Mouse (Mus musculus): ENCODE results near the gene Ltbp1.

Ltbp1 gene

DNA sequence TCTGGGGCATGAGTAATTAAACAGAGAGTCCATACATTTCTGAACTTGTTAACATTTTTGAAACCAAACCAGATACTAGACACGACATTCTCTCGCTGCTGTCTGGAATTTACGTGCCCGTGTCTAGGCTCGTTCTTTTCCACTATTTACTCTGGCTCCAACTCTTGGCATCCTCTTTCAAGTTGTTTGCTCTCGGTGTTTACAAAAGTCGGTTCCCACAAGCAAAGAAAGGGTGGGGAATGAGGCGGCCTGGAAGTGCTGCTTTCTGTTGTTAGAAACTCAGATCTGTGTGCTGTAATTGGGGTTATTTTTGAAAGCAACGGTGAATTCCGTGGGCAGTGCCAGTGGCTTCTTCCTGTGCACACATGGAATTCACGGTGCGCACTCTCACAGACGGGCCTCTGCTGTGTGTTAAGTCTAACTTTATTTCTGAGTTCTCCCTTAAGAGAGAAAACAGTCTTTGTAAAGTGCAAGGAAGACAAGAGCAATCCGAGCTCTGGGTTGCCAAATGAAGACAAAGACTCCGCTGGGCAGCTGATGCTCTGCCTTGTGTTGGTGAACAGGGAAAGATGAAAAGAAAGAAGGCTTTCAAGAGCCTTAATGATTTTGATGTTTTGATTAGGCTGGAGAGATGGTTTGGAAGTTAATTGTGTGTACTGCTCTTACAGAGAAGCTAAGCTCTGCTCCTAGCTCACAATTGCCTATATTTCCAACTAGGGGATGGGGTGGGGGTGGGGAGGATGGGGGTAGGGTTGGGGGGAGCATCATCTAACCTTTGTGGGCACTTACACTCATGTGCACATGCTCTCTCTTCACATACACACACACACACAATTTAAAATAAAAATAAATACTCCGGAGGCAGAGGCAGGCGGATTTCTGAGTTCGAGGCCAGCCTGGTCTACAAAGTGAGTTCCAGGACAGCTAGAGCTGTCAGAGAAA, 302.0 kb downstream of the Ltbp1 start:
- DNase-seq: no peak

DNA sequence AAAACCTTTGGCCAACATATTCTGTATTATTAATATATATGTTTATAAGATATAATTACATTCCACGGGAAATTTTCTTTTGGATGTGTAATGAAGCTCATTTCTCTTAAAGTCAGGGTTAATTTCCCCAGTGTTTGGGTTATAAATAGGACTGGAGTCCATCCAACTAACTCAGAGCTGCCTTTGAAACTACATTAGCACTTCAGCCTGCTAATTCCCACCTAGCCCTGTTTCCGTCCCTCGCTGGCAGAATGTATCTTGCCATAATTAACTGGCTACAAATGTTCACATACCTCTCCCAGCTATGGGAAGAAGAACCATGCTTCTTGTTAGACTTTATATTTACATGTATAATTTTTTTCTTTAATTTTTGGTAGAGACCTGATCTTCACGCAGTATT, 311.7 kb downstream of the Ltbp1 start:
- DNase-seq: no peak

DNA sequence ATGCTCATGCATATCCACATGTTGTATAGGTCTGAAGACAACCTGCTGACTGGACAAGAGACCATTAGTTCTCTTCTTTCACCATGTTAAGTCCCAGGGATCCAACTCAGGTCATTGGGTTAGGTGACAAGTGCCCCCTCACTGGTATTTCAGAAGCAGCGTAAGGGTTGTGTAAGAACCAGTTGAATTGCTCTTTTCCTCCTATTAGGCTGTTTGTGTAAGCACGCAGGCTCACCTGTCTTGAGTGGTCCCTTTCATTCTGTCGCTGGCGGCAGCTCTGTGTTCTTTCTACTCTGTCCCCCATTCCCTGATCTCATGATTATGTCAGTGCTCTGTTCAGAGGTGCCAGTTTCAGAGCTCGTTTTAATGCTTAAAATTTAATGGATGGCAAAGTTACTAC, 317.9 kb downstream of the Ltbp1 start:
- DNase-seq: no peak

DNA sequence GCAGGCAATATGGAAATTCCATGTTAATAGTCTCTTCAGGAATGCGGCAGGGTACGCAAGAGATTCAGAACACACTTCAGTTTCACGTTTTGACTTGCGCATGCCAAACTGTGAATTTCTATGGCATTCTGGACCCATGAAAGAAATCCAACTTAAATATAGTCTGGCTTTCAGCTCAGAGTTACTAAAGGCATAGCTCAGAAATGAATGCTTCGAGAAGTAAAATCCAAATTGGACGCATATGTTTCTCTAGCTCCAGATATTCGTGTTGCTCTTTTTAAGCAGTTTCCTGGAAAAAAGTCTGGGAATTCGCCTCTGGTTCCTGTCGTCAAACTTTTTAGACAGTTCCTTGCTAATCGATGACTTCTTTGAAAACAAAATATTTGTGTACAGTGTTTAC, 318.4 kb downstream of the Ltbp1 start:
- DNase-seq: no peak

- no peak for DNase-seq
These were observed 322.8 kb downstream of the Ltbp1 start for GRCm38 (mm10) chr17:75328102-75328639.

DNA sequence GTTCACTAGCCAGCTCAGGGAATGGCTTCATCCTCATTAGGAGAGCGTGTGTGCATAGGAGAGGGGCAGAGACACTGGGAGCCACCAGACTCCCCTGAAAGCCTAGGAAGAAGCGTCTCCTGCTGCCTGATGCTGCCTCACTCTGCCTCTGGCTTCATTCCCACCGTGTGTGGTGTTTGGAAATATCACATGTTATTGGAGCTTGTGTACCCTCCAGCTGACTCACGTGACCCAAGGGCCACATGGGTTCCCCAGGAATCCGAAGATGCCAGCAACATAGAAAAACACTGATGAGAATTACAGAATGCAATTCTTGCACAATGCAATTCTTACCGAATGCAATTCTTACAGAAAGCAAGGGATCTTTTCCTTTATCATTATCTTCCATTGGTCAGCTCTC, 325.0 kb downstream of the Ltbp1 start:
- no peak for DNase-seq

GRCm38 (mm10) chr17:75331421-75331951, 326.1 kb downstream of the Ltbp1 start:
- DNase-seq: no peak

- DNase-seq: no peak
These were observed 326.9 kb downstream of the Ltbp1 start for GRCm38 (mm10) chr17:75332289-75332688.

DNA sequence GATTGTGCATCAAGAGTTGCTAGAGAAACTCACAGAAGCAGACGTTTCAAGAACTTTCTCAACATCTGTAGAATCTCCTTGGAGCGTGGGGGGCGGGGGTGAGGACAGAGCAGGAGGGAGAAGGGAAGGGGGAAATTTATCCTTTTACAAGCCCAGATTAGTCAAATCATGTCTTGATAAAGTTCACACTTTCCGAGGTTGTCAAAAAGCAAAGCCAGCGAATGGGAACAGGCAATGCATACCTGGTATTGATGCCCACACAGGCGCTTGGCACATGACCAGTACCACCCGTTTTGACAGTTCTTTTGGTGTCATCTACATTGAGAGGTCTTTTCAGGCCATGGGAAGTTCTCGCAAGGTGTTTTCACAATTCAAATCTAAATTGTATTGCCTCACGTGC, 327.6 kb downstream of the Ltbp1 start:
- DNase-seq: no peak

GRCm38 (mm10) chr17:75333759-75334158, 328.4 kb downstream of the Ltbp1 start:
- DNase-seq: no peak

DNA sequence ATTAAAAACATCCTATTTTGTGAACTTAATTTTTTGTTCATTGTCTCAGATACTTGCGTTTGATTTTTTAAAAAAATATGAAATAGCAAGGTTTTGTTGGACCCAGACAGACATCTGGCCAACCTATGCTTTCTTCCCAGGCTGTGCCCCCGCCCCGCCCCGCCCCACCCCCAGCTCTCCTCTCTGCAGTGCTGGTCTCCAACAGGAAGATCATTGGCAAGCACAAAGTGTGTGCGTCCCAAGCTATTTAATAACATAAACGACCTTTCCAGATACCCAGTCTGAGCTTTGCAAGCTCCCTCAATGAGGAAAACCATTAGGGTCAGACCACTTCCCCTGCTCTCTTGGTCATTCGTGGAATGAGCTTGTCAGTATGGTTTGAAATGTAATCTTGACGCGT, 330.3 kb downstream of the Ltbp1 start:
- no peak for DNase-seq

GRCm38 (mm10) chr17:75341227-75341626, 335.9 kb downstream of the Ltbp1 start:
- DNase-seq: no peak

DNA sequence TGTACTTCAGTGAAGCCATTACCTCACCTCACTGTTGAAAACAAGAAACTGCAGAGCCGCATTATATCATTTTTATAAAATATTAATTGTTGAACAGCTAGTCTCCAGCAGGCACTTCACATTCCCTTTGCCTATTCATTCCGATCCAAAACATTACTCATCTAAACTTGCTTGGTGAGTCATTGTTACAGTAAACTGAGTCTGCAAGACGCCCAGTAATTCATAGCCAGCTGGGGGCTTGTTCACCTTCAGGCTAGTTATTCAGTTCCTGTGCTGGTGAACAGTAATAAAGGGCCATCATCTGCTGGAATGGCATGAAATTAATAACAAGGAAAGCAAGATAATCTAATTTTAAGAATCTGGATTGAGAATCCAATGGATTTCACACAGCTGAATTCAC, 339.7 kb downstream of the Ltbp1 start:
- no peak for DNase-seq

DNA sequence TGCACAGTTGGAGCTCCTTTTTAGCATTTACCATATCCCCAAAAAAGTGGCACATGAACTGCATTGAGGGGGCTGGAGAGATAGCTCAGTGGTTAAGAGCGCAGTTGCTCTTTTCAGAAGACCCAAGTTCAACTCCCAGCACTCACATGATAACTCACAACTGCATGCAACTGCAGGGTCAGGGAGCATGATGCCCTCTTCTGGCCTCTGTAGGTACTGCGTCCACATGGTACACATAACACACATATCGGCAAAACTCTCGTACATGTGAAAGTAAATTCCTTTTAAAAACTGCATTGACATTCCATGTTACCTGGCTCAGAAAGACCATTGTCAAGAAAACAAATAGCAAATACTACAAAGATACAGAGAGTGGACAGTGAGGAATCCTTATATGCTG, 342.0 kb downstream of the Ltbp1 start:
- DNase-seq: no peak

DNA sequence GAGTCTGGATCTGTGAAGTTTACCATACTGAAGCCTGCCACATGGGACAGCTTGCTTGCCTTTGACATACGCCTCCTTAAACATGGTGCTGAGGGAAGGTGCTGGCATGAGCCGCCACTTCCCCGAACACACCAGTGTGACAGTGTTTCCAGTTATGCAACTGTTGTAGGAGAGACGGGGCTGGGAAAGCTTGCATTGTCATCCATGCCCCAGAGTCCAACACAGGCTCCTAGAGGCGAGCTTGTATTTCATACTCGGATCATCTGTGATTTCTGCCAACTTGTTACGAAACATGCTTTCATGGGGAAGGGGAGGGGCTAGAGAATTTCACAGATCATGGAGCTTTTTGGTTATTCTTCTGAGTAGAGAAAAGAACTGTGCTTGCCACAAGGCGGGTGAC, 343.7 kb downstream of the Ltbp1 start:
- DNase-seq: no peak

DNA sequence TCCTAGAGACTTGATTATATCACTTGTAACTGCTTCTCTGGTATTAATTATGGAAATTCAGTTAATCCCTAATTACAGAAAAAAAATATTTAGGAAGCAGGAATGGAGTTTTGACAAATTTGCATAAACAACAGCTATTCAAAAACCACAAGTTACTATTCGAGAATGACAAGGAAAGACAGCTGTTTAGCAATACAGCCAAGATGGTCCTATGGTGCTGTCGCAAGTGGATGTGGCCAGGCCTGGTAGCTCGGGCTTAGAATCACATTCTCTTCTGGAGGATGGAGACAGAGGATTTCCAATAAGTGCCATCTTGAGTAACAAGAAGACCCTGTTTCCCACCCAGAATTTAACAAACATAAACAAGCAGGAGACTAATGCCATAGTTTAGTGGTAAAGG, 344.2 kb downstream of the Ltbp1 start:
- DNase-seq: no peak

DNA sequence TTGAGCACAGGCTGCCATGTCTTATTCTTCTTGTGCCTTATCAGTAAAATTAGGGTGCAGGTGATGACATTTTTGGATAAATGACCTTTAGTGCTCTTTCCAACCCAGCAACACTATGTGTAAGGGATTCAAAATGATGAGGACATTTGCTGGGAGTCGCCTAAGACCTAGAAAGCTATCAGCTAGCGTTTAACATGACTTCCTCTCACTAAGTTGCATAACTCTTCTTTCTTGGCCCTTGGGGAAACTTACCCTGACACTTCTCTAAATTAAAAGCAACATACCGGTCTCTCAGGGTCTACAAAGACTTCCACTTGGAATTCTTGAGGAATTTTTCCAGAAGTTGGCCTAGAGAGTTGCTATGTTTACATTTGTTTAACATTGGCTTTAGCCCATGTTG, 348.0 kb downstream of the Ltbp1 start:
- DNase-seq: no peak

DNA sequence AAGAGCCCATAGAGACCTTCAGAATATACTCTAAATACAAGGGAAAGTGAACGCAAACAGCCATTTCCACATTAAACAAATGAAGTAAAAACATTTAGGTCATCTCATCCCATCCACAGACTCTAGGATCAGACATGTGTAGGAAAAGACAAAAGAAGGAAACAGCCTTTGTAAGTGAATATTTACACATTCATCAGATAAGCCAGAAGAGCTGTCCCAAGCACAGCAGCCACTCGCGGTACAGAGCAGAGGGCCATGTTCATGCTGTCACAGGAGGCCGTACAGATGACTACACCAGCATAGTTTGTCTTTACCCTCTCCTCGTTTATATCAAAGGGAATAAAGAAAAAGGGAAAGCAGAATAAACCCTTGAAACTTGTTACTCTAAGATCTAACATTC, 350.1 kb downstream of the Ltbp1 start:
- DNase-seq: no peak

DNA sequence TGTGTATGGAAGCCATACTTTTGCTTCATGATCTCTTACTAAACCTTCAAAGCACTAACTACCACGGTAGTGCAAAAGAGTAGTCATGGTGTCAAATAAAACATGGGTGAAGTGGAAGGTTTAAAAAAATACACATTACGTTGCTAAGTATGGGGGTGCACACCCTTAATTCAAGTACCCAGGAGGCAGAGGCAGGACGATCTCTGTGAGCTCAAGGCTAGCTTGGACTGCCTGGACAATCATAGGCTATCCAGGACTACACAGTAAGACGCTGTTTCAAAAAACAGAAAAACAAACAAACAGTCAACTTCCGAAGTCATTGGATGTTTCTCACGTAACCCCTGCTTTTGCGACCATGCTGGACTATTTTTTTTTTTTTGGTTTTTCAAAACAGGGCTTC, 354.7 kb downstream of the Ltbp1 start:
- DNase-seq: no peak

DNA sequence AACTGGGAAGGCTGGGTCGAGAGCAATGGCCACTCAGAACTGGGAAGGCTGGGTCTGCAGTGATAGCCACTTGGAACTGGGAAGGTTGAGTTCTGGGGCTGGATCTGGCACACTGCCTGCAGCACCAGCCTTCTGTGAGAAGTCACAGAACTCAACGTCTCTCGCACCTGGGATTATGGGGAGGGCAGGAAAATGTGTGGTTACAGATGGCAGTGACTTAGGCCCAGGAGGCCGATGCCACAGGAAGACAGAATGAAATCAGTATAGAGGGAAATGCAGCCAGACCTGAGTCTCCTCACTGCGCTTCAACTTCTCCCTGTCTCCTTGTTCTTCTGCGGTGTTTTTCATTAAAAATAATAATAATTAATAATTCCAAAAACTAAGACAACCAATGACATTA, 361.0 kb downstream of the Ltbp1 start:
- DNase-seq: peak; percentile 16 to 48

DNA sequence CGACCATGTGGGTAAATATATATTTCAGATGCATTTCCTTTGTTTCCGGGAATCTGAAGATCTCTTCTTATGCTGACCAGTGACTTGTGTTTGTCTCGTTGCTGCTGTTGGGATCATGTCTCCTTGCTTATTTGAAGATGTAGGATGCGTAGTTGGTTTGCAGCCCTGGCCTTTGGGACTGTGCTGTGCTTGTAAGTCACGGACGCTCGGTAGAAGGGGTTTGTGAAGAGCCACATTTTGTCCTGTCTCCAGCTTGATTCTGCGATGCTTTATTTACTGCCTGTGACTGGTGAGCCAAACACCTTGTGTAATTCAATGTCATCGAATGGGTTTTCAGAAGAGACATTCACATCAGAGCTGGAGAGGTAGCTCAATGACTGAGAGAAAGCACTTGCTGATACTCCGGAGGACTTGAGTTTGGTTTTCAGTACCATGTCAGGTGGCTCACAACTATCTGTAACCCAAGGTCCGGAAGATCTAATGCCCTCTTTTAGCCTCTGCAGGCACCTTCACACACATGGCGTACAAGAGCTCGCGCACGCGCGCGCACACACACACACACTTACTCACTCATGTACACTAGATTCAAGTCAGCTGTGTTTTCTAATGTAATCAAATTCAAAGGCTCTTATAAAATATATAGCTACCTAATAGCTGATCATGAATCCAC, 362.3 kb downstream of the Ltbp1 start:
- DNase-seq: no peak

DNA sequence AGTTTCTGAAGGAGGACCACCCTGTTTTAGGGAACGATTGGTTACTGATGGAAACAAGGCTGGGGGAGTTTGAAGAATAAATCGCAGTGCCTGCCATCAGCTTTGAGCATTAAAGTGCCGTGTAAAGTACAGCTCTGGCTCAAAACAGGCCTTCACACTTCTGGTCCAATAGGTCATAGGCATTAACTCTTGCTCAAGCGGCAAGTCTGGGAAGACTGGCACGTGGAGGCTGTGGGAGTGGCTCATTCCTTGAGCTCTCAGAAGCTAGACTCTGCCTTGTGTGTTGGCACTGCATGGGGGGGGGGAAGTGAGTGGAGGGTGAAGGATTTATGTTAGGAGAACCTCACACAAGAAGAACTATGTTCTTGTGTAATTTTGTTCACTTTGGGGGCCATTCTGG, 363.2 kb downstream of the Ltbp1 start:
- no peak for DNase-seq

DNA sequence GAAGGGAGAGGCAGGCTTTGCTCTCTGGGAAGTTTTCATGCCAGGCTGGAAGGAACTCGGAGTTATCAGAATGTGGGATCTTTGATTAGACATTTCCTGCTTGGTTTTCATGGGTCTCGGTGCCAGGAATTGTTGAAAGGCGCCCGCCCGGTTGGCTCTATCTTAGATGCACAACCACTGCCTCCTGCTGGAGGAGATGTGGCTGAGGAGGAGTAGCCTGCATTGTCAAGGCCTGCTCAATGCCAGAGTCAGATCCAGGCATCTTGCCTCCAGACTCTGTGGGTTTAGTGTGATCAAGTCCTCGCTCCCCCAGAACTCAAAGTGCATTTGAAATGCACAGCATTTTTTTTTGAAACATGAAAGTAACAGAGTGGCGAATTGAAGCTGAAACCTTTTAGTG, 364.0 kb downstream of the Ltbp1 start:
- DNase-seq: peak; percentile 29 to 38

DNA sequence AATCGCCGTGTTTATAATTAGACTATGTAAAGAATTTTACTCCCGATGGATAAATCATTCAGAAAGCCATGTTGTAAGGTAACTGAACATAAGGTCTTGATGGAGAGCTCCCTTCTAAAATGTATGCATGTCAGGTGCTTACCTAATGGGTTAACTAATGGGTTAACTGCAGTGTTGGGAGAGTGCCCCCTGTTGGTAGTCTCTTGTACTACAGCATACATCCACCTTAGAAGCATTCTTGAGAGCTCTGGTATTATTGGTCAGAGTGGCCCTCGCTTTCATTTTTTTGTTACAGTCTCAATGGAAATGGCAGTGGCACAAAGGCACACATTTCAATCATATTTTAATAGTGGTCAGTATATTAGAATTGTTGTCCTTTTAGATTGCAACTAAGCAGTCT, 364.8 kb downstream of the Ltbp1 start:
- DNase-seq: peak; percentile 37 to 38

Measured in cerebellum, postnatal 10 days (tissue).